Comparison of ENCODE assay signal across 25 mouse cellular contexts in genomic region chr8:85374286-85374685, GRCm38 (mm10). TPM values are rescaled to one million over a fixed set of nuclear protein-coding genes. Genes with fewer than 3 reads are reported as not detected.
DNase-seq lines count a peak whose midpoint lies in the region; ATAC-seq and TF ChIP-seq lines count a peak whose summit lies in the region.
"Had no signal": no experiment of that assay in that cellular context is flagged by ENCODE, and none has a peak within 500 bp of the region (broad histone marks: within the 10 kb centered on the region; RNA-seq: fewer than 3 reads in every experiment).

No protein-coding gene starts in this region.

- H3K36me3 ChIP-seq in heart, adult 2 months (ENCODE audit: control insufficient read depth, insufficient read depth, low read length) = no peaks in the 10 kb centered on the region; the same call in 1 of the 2 replicates
- no peaks in the 10 kb centered on the region for H3K36me3 ChIP-seq in heart, embryonic 14.5 days (ENCODE audit: control insufficient read depth, insufficient read depth, low read length)
- no peaks in the 10 kb centered on the region for H3K36me3 ChIP-seq in lung, embryonic 16.5 days (ENCODE audit: control insufficient read depth, insufficient read depth, low read length)
- H3K36me3 ChIP-seq in myocyte (ENCODE audit: control insufficient read depth, insufficient read depth) = no peaks in the 10 kb centered on the region
- H3K36me3 ChIP-seq: hindbrain, embryonic 15.5 days; neural tube, embryonic 12.5 days had no signal

- ATAC-seq in heart, embryonic 14.5 days (ENCODE audit: insufficient number of reproducible peaks, insufficient read depth, low FRiP score, low read depth) = no peak
- ATAC-seq in lung, embryonic 16.5 days (ENCODE audit: low read depth) = no peak
- ATAC-seq: forebrain, embryonic 14.5 days; inflammation-experienced regulatory T-cells, adult 6 months; midbrain, embryonic 16.5 days had no signal

- H3ac ChIP-seq in myocyte (ENCODE audit: control insufficient read depth, insufficient read length) = no peak overlapping the region

- H3K9ac ChIP-seq in heart, adult 2 months (ENCODE audit: low read depth, low read length) = no peak overlapping the region
- H3K9ac ChIP-seq in heart, embryonic 14.5 days (ENCODE audit: low read length) = no peak overlapping the region
- H3K9ac ChIP-seq in lung, embryonic 16.5 days (ENCODE audit: low read length) = no peak overlapping the region
- H3K9ac ChIP-seq: hindbrain, embryonic 15.5 days; neural tube, embryonic 12.5 days had no signal

- H3K4me2 ChIP-seq in heart, embryonic 14.5 days (ENCODE audit: low read length) = peak overlapping the region; percentile 48
- H3K4me2 ChIP-seq in lung, embryonic 16.5 days (ENCODE audit: low read depth, low read length) = 0 out of 2 replicates have a peak overlapping the region, but pooled peaks have one; percentile 2
- peak overlapping the region; percentile 41 for H3K4me2 ChIP-seq in myocyte (ENCODE audit: low read depth)
- H3K4me2 ChIP-seq: hindbrain, embryonic 15.5 days; midbrain, embryonic 11.5 days; neural tube, embryonic 12.5 days had no signal

- H3K9me3 ChIP-seq in heart, embryonic 14.5 days (ENCODE audit: control insufficient read depth, low read length) = no peaks in the 10 kb centered on the region
- no peaks in the 10 kb centered on the region for H3K9me3 ChIP-seq in lung, embryonic 16.5 days (ENCODE audit: control insufficient read depth, low read length)
- H3K9me3 ChIP-seq: hindbrain, embryonic 15.5 days; neural tube, embryonic 12.5 days had no signal

- H3K27ac ChIP-seq in heart, adult 2 months = peak overlapping the region; percentile 10
- peak overlapping the region; percentile 1 to 79; a peak in 1 of 4 replicates for H3K27ac ChIP-seq in heart, embryonic 14.5 days (replicated peaks in 1 of 2; ENCODE audit: control insufficient read depth in 1 of 2, insufficient read depth in 1 of 2, low read depth in 2 of 2, low read length in 2 of 2)
- H3K27ac ChIP-seq in lung, embryonic 16.5 days (ENCODE audit: low read length) = no peak overlapping the region
- H3K27ac ChIP-seq: hindbrain, embryonic 15.5 days; neural tube, embryonic 12.5 days had no signal

- no peak for TF ChIP-seq POLR2A in heart, adult 2 months (IDR thresholded peaks at IDR 0.05; ENCODE audit: insufficient read depth, low read depth, low read length)
- no peak for TF ChIP-seq POLR2A in myocyte (IDR thresholded peaks at IDR 0.05; ENCODE audit: insufficient read length, low read depth)

- H3K79me2 ChIP-seq in heart, adult 2 months (replicated peaks; ENCODE audit: control insufficient read depth, insufficient read depth, low read length) = no peaks in the 10 kb centered on the region
- H3K79me2 ChIP-seq in myocyte (ENCODE audit: control insufficient read depth, insufficient read depth) = no peaks in the 10 kb centered on the region

- TF ChIP-seq EP300 in heart, adult 2 months (IDR thresholded peaks at IDR 0.05; ENCODE audit: insufficient read depth, low read depth, low read length) = no peak

- 37% methylated on average over 4 of the region's 4 CpGs for WGBS in heart, adult 2 months
- 21% methylated on average over 4 of the region's 4 CpGs for WGBS in heart, embryonic 14.5 days
- WGBS in lung, embryonic 16.5 days = 25% methylated on average over 4 of the region's 4 CpGs

- H3K27me3 ChIP-seq in heart, adult 2 months (ENCODE audit: control insufficient read depth, insufficient read depth, low read length) = no peaks in the 10 kb centered on the region
- H3K27me3 ChIP-seq in heart, embryonic 14.5 days (ENCODE audit: control insufficient read depth, insufficient read depth, low read length) = no peaks in the 10 kb centered on the region
- H3K27me3 ChIP-seq in lung, embryonic 16.5 days (ENCODE audit: control insufficient read depth, insufficient read depth, low read depth, low read length) = no peaks in the 10 kb centered on the region
- H3K27me3 ChIP-seq in myocyte (ENCODE audit: control insufficient read depth, insufficient read depth, insufficient read length) = no peaks in the 10 kb centered on the region
- H3K27me3 ChIP-seq: hindbrain, embryonic 15.5 days; neural tube, embryonic 12.5 days had no signal

- DNase-seq in heart, adult 2 months = no peak
- no peak for DNase-seq in heart, postnatal 14 days
- no peak for DNase-seq in heart, adult 8-10 months (ENCODE audit: low spot score)
- no peak for DNase-seq in lung, postnatal 25 days (ENCODE audit: low spot score)
- DNase-seq in right cerebral cortex, postnatal 14 days = no peak
- DNase-seq: adrenal gland, postnatal 14 days; cerebellum, adult 11-12 months; cerebellum, adult 9-11 months; embryo, embryonic 11 days; gastrocnemius, postnatal 14 days; kidney, adult 11 months; kidney, postnatal 25 days; liver; lung, postnatal 36 days; thymus, adult 2 months; thymus, postnatal 36 days had no signal

- no peaks in the 10 kb centered on the region; the same call in 1 of the 2 replicates for H3K4me1 ChIP-seq in heart, adult 2 months (ENCODE audit: control insufficient read depth, insufficient read depth, low read length)
- peaks cover 17 to 52% of the 10 kb centered on the region in 2 experiments for H3K4me1 ChIP-seq in heart, embryonic 14.5 days (ENCODE audit: control insufficient read depth in 2 of 2, insufficient read depth in 2 of 2, low read length in 2 of 2)
- peaks cover 8% of the 10 kb centered on the region for H3K4me1 ChIP-seq in lung, embryonic 16.5 days (replicated peaks; ENCODE audit: control insufficient read depth, insufficient read depth, low read length)
- H3K4me1 ChIP-seq: hindbrain, embryonic 15.5 days; neural tube, embryonic 12.5 days had no signal

- no peak for TF ChIP-seq CTCF in heart, adult 2 months (IDR thresholded peaks at IDR 0.05)

- no peak overlapping the region for H3K4me3 ChIP-seq in heart, adult 2 months
- no peak overlapping the region for H3K4me3 ChIP-seq in heart, embryonic 14.5 days (ENCODE audit: control insufficient read depth in 1 of 2, insufficient read depth in 1 of 2, low read depth in 1 of 2, low read length in 2 of 2)
- no peak overlapping the region for H3K4me3 ChIP-seq in lung, embryonic 16.5 days (ENCODE audit: low read length)
- H3K4me3 ChIP-seq in myocyte = no peak overlapping the region
- H3K4me3 ChIP-seq: hindbrain, embryonic 15.5 days; neural tube, embryonic 12.5 days had no signal

- intact Hi-C loops in heart, adult 2 months (cut with DNase I) = no loop called here
- intact Hi-C loops in heart, postnatal 14 days (cut with DNase I) = no loop called here

TF ChIP-seq in myocyte, 11 proteins besides CTCF, POLR2A, EP300 and RAD21:
- TF ChIP-seq REST (IDR thresholded peaks at IDR 0.05; ENCODE audit: insufficient read depth, insufficient read length) (no peak), MAX (IDR thresholded peaks at IDR 0.05; ENCODE audit: low read depth) (no peak), SRF (IDR thresholded peaks at IDR 0.05; ENCODE audit: control insufficient read depth, insufficient read length, low read depth) (no peak), TCF3 (IDR thresholded peaks at IDR 0.05; ENCODE audit: insufficient read length, low read depth) (no peak), E2F4 (IDR thresholded peaks at IDR 0.05; ENCODE audit: insufficient read depth) (no peak), TCF12 (IDR thresholded peaks at IDR 0.05; ENCODE audit: insufficient read depth, poor library complexity, severe bottlenecking) (no peak)

RNA-seq across cellular contexts. Expression of gene Mylk3, which starts 11.9 kb away (rescaled TPM):
- total RNA-seq in heart, adult 2 months (2021) = 100 to 1,000 TPM; 422 to 470 TPM
- 180 and 297 TPM in 2 replicates for polyA plus RNA-seq in heart, adult 2 months (2012; rRNA removed)
- 100 to 1,000 TPM; 332 to 359 TPM for total RNA-seq in heart, postnatal 14 days (2021)
- 244 and 271 TPM in 2 replicates for polyA plus RNA-seq in heart, embryonic 14.5 days (2014; fragmentation: Nextera tagmentation; extraction: Ambion mirVana)
- total RNA-seq in heart, adult 8-10 months (2022) = 100 to 1,000 TPM; 470 to 539 (median 495) TPM
- 5.8 and 6.1 TPM in 2 replicates for polyA plus RNA-seq in lung, embryonic 16.5 days (2015; fragmentation: Nextera tagmentation; extraction: Ambion mirVana)
- 3.7 TPM for polyA plus RNA-seq in myocyte (2012; fragmentation: generic; extraction: Trizol)
- polyA plus RNA-seq: inflammation-experienced regulatory T-cells, adult 6 months had no signal

RNA-seq across cellular contexts. Expression of gene 4921524J17Rik, which starts 58.3 kb away (rescaled TPM):
- 10 to 100 TPM; 18.3 to 22.5 TPM for total RNA-seq in heart, adult 2 months (2021)
- 8.1 and 11.4 TPM in 2 replicates for polyA plus RNA-seq in heart, adult 2 months (2012; rRNA removed)
- total RNA-seq in heart, postnatal 14 days (2021) = 10 to 100 TPM; 20.7 to 23.2 TPM
- 58.9 and 62.5 TPM in 2 replicates for polyA plus RNA-seq in heart, embryonic 14.5 days (2014; fragmentation: Nextera tagmentation; extraction: Ambion mirVana)
- total RNA-seq in heart, adult 8-10 months (2022) = 10 to 100 TPM; 13.9 to 17.5 (median 16.3) TPM
- polyA plus RNA-seq in lung, embryonic 16.5 days (2015; fragmentation: Nextera tagmentation; extraction: Ambion mirVana) = 38.2 and 44.6 TPM in 2 replicates
- polyA plus RNA-seq in myocyte (2012; fragmentation: generic; extraction: Trizol) = 12.3 TPM

Comparison
In these comparisons a context has a peak if more than half of its experiments do, and no peak if none do; other contexts are left out.
1. RNA of gene Mylk3, which starts 11.9 kb away (polyA plus RNA-seq): 244 to 271 TPM in heart, embryonic 14.5 days and 180 to 297 TPM in heart, adult 2 months; 5.8 to 6.1 TPM in lung, embryonic 16.5 days and 3.7 TPM in myocyte (single experiment); every median in the first group is over 10 times any median in the second.
2. Peak in every context shown above with its lines, with median percentiles within 50 percentile points of each other: H3K4me2 ChIP-seq.